Mouse (Mus musculus) forebrain, embryonic 16.5 days (tissue): Measurements from ENCODE around the gene Zfp536. TPM values are rescaled to one million over a fixed set of nuclear protein-coding genes. Genes with fewer than 3 reads are reported as not detected.

ENCODE experiments used
- ATAC-seq: fragments of 200-750 bp; cut with Nextera tagmentation; 2 replicates; pipeline ENCODE4 v1.8.0; 2017; ENCODE audit warnings: mild to moderate bottlenecking, moderate library complexity
- H3K27ac ChIP-seq: fragments of 300-500 bp; sonication (generic); 2 replicates; pipeline ENCODE4 v1.5.1; 2014; ENCODE audit warnings: low read length, control low read depth
- H3K27me3 ChIP-seq: fragments of 300-500 bp; sonication (generic); replicated peaks from 2 replicates; pipeline ENCODE4 v1.6.1; 2014; ENCODE audit warnings: low read length; ENCODE audit not compliant: control insufficient read depth, insufficient read depth
- H3K36me3 ChIP-seq: fragments of 300-500 bp; sonication (generic); 2 replicates; pipeline ENCODE4 v1.6.1; 2014; ENCODE audit not compliant: control insufficient read depth, insufficient read depth
- H3K4me1 ChIP-seq: fragments of 300-500 bp; sonication (generic); replicated peaks from 2 replicates; pipeline ENCODE4 v1.6.1; 2014; ENCODE audit warnings: low read length; ENCODE audit not compliant: control insufficient read depth, insufficient read depth
- H3K4me2 ChIP-seq: fragments of 300-500 bp; sonication (generic); 2 replicates; pipeline ENCODE4 v1.6.1; 2014; ENCODE audit warnings: mild to moderate bottlenecking, low read length, control low read depth
- H3K4me3 ChIP-seq: fragments of 300-500 bp; sonication (generic); replicated peaks from 2 replicates; pipeline ENCODE4 v1.5.1; 2014; ENCODE audit warnings: mild to moderate bottlenecking, low read length, control low read depth
- H3K9ac ChIP-seq: fragments of 300-500 bp; sonication (generic); replicated peaks from 2 replicates; pipeline ENCODE4 v1.6.1; 2014; ENCODE audit warnings: low read depth, low read length, control low read depth
- H3K9me3 ChIP-seq: fragments of 300-500 bp; sonication (generic); 2 replicates; pipeline ENCODE4 v1.6.1; 2016; ENCODE audit warnings: low read length; ENCODE audit not compliant: control insufficient read depth
- WGBS: fragments of 180-500 bp; shearing (Covaris S2); extraction: QIAGEN DNeasy Blood & Tissue Kit; methylation state at CpG from one replicate; pipeline ENCODE4 v1.1.7; 2014; 5-methylcytosine and 5-hydroxymethylcytosine counted together
- polyA plus RNA-seq: library from polyadenylated mRNA; unstranded; fragments of >200 nt; fragmentation: Nextera tagmentation; extraction: Ambion mirVana; gene quantifications from 2 replicates; pipeline ENCODE4 v1.2.1, GENCODE M21; 2015

Zfp536 gene
- polyA plus RNA-seq, 1 experiment from 2014 or later, result 31.1 TPM

GRCm38 (mm10) chr7:37531166-37531565 lies 242.3 kb downstream of the Zfp536 start:
- no peaks in the 10 kb centered on the region for H3K36me3 ChIP-seq
- no peaks in the 10 kb centered on the region for H3K27me3 ChIP-seq
- 91% methylated on average over 2 of the region's 2 CpGs for WGBS
- H3K9ac ChIP-seq, result no peak overlapping the region
- H3K9me3 ChIP-seq, result no peaks in the 10 kb centered on the region
- ATAC-seq, result no peak
- no peak overlapping the region for H3K4me3 ChIP-seq
- H3K4me1 ChIP-seq, result peaks cover 7% of the 10 kb centered on the region
- H3K27ac ChIP-seq, result no peak overlapping the region
- no peak overlapping the region for H3K4me2 ChIP-seq

DNA sequence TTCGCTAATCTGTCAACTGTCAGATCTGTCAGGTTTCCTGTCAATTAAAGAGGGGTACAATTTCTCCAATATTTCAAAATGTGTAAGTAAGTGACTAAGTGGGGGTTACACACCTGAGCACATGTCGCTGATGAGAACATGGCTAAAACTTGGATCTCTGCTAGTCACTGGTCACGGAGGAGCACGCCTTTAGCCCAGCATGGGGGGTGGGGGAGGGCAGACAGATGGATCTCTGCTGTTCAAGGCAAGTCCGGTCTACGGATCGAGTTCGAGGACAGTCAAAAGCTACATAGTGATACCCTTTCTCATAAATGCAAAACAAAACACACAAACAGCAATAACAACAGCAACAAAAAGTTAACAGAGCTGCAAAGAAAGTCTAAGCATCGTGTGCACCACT lies 245.1 kb downstream of the Zfp536 start:
- H3K36me3 ChIP-seq, result no peaks in the 10 kb centered on the region
- no peak overlapping the region for H3K4me2 ChIP-seq
- H3K4me1 ChIP-seq, result peaks cover 7% of the 10 kb centered on the region
- no peak overlapping the region for H3K4me3 ChIP-seq
- no peak overlapping the region for H3K9ac ChIP-seq
- H3K27ac ChIP-seq, result no peak overlapping the region
- no peaks in the 10 kb centered on the region for H3K9me3 ChIP-seq
- no peak for ATAC-seq
- 84% methylated on average over 9 of the region's 9 CpGs for WGBS
- H3K27me3 ChIP-seq, result no peaks in the 10 kb centered on the region

- H3K9me3 ChIP-seq, result no peaks in the 10 kb centered on the region
- no peak overlapping the region for H3K27ac ChIP-seq
- H3K4me1 ChIP-seq, result peaks cover 7% of the 10 kb centered on the region
- no peak; the same call in 1 of the 2 replicates for ATAC-seq
- H3K9ac ChIP-seq, result no peak overlapping the region
- WGBS, result 58% methylated on average over 2 of the region's 2 CpGs
- no peaks in the 10 kb centered on the region for H3K27me3 ChIP-seq
- H3K36me3 ChIP-seq, result no peaks in the 10 kb centered on the region
- no peak overlapping the region for H3K4me3 ChIP-seq
- no peak overlapping the region for H3K4me2 ChIP-seq
Measured at GRCm38 (mm10) chr7:37527890-37528289, 245.6 kb downstream of the Zfp536 start.

DNA sequence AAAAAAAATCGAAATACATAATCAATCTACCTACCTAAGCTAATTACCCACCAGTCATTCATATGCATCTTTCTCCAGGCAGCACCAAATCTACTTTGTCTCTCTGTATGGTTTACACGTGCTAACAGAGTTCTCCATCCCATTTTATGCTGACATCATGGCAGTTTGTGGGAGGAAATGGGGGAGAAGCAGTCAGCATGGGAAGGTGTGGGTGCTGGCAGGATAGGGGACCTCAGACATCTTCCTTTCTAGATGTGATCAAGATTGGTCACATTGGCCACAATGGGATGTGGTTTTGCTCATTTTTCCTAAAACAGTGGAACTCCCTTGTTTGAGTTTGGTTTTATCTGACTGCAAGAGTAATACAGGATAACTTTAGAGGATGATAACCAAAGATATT lies 252.0 kb downstream of the Zfp536 start:
- H3K4me1 ChIP-seq, result peaks cover 11% of the 10 kb centered on the region
- H3K9ac ChIP-seq, result no peak overlapping the region
- H3K9me3 ChIP-seq, result no peaks in the 10 kb centered on the region
- no peak overlapping the region for H3K4me2 ChIP-seq
- ATAC-seq, result no peak
- WGBS, result 86% methylated on average over 2 of the region's 2 CpGs
- no peaks in the 10 kb centered on the region for H3K36me3 ChIP-seq
- H3K4me3 ChIP-seq, result no peak overlapping the region
- no peak overlapping the region for H3K27ac ChIP-seq
- H3K27me3 ChIP-seq, result no peaks in the 10 kb centered on the region

- H3K36me3 ChIP-seq, result no peaks in the 10 kb centered on the region
- no peaks in the 10 kb centered on the region for H3K27me3 ChIP-seq
- peaks cover 30% of the 10 kb centered on the region for H3K4me1 ChIP-seq
- no peak overlapping the region for H3K4me3 ChIP-seq
- no peak overlapping the region for H3K4me2 ChIP-seq
- H3K9ac ChIP-seq, result no peak overlapping the region
- H3K27ac ChIP-seq, result no peak overlapping the region
- no peaks in the 10 kb centered on the region for H3K9me3 ChIP-seq
- no peak for ATAC-seq
- 88% methylated on average over 8 of the region's 8 CpGs for WGBS
Measured at GRCm38 (mm10) chr7:37510933-37511675, 262.3 kb downstream of the Zfp536 start.

GRCm38 (mm10) chr7:37509700-37510099 lies 263.7 kb downstream of the Zfp536 start:
- Histone ChIP-seq H3K4me1 (peaks cover 34% of the 10 kb centered on the region), H3K9me3 (no peaks in the 10 kb centered on the region), H3K36me3 (no peaks in the 10 kb centered on the region), H3K27me3 (no peaks in the 10 kb centered on the region), H3K4me2 (no peak overlapping the region), H3K4me3 (no peak overlapping the region), H3K27ac (no peak overlapping the region), H3K9ac (no peak overlapping the region)
- ATAC-seq, result 0 out of 2 replicates have a peak, but pooled peaks have one; percentile 45
- WGBS, result 42% methylated on average over 9 of the region's 9 CpGs

DNA sequence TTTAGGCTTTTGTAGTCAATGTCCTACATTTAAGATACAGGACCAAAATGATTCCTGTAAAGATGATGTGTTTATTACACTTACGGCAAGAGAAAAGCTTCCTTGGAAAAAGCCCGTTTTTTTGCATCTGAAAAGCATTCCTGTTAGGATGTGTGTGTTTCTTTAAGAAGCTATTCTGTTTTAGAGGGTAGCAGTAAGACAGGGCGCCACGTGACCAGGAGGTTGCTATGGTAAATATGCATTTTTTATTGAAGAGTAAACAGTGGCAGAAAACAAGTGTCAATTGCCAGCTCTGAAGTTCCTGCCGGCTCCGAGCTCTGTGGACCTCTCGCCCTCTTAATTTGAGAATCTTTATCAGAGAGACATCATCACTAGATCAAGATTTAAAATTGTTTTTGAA lies 267.9 kb downstream of the Zfp536 start:
- H3K36me3 ChIP-seq, result no peaks in the 10 kb centered on the region
- no peaks in the 10 kb centered on the region for H3K27me3 ChIP-seq
- H3K4me3 ChIP-seq, result no peak overlapping the region
- H3K4me2 ChIP-seq, result peak overlapping the region; percentile 8
- 34% methylated on average over 7 of the region's 7 CpGs for WGBS
- no peak overlapping the region; the same call in 1 of the 2 replicates for H3K27ac ChIP-seq
- no peak overlapping the region for H3K9ac ChIP-seq
- peak; percentile 51; the same call in 1 of the 2 replicates for ATAC-seq
- no peaks in the 10 kb centered on the region for H3K9me3 ChIP-seq
- H3K4me1 ChIP-seq, result peaks cover 34% of the 10 kb centered on the region

DNA sequence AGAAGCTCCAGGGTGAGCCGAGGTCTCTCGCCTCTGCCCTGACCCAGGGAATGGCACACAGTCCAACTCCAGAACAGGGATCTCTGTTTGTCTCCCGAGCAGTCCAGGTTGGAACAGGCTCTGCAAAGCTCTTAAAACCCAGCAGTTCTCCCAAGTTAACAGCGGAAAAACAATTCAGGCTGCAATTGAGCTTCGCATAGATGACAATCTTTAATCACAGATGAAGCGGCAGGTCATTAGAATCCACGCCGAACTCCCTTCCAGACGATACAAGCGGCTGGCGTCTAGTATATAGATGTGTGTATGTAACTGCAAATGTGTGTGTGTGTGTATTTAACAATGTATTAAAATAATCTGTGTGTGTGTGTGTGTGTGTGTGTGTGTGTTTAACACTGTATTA lies 268.3 kb downstream of the Zfp536 start:
- Histone ChIP-seq H3K36me3 (no peaks in the 10 kb centered on the region), H3K4me3 (no peak overlapping the region), H3K9me3 (no peaks in the 10 kb centered on the region), H3K27ac (peak overlapping the region; percentile 13; the same call in 1 of the 2 replicates), H3K4me2 (peak overlapping the region; percentile 8), H3K27me3 (no peaks in the 10 kb centered on the region), H3K9ac (peak overlapping the region; percentile 29), H3K4me1 (peaks cover 33% of the 10 kb centered on the region)
- WGBS, result 61% methylated on average over 11 of the region's 11 CpGs
- no peak for ATAC-seq

GRCm38 (mm10) chr7:37498881-37499280 lies 274.6 kb downstream of the Zfp536 start:
- Histone ChIP-seq H3K9me3 (no peaks in the 10 kb centered on the region), H3K4me1 (peaks cover 5% of the 10 kb centered on the region), H3K27ac (no peak overlapping the region), H3K9ac (no peak overlapping the region), H3K36me3 (no peaks in the 10 kb centered on the region), H3K4me2 (no peak overlapping the region), H3K4me3 (no peak overlapping the region), H3K27me3 (no peaks in the 10 kb centered on the region)
- no peak for ATAC-seq
- WGBS, result 70% methylated on average over 5 of the region's 5 CpGs
